ENCODE assay signal across 16 mouse cellular contexts in the genomic region with DNA sequence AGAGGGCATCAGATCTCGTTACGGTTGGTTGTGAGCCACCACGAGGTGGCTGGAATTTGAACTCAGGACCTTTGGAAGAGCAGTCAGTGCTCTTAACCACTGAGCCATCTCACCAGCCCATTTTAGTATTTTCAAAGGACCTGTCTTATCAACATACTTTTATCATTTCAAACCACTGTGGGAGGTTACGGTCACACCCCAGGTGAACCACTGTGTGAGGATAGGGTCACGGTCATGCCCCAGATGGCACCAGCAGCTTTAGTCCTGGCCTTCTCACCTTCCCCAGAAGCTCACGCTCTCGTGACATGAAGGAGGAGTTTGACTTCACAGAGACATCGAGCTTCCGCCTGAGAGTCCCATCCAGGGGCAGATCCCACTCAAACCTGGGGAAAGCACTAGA.
"Had no signal": no experiment of that assay in that cellular context is flagged by ENCODE, and none has a peak within 500 bp of the region (broad histone marks: within the 10 kb centered on the region; RNA-seq: fewer than 3 reads in every experiment).

No protein-coding gene starts in this region.

- ATAC-seq: intestine, postnatal 0 days; lung, postnatal 0 days; midbrain, embryonic 15.5 days had no signal

- H3K27ac ChIP-seq: kidney, postnatal 0 days; limb, embryonic 10.5 days; limb, embryonic 13.5 days; midbrain, embryonic 12.5 days; midbrain, embryonic 15.5 days; neural tube, embryonic 13.5 days had no signal

- H3K9ac ChIP-seq: limb, embryonic 13.5 days; lung, embryonic 14.5 days; midbrain, embryonic 12.5 days; midbrain, embryonic 15.5 days; neural tube, embryonic 13.5 days had no signal

- H3K9me3 ChIP-seq: limb, embryonic 10.5 days; limb, embryonic 13.5 days; midbrain, embryonic 12.5 days; midbrain, embryonic 15.5 days; neural tube, embryonic 13.5 days had no signal

- H3K36me3 ChIP-seq: midbrain, embryonic 15.5 days had no signal

- H3K4me3 ChIP-seq: limb, embryonic 10.5 days; limb, embryonic 13.5 days; midbrain, embryonic 12.5 days; midbrain, embryonic 15.5 days; myocyte; neural tube, embryonic 13.5 days had no signal

- H3K4me2 ChIP-seq: limb, embryonic 13.5 days; lung, embryonic 14.5 days; midbrain, embryonic 12.5 days; midbrain, embryonic 15.5 days; neural tube, embryonic 13.5 days had no signal

- H3K4me1 ChIP-seq: limb, embryonic 13.5 days; midbrain, embryonic 12.5 days; midbrain, embryonic 15.5 days; neural tube, embryonic 13.5 days had no signal

- DNase-seq: kidney, adult 2 months; kidney, postnatal 36 days; lung, embryonic 14.5 days; lung, postnatal 36 days; retina, postnatal 1 day; thymus, adult 18-20 months; thymus, postnatal 36 days had no signal
